Mouse (Mus musculus) embryonic facial prominence, embryonic 12.5 days (tissue): ENCODE data around the gene Dnajc1. TPM values are rescaled to one million over a fixed set of nuclear protein-coding genes. Genes with fewer than 3 reads are reported as not detected.

Experiments used
- ATAC-seq: fragments of 200-750 bp; cut with Nextera tagmentation; 2 replicates; pipeline ENCODE4 v1.8.0; 2017; ENCODE audit not compliant: insufficient number of reproducible peaks, insufficient read depth, low FRiP score, low TSS enrichment
- H3K27ac ChIP-seq: fragments of 300-500 bp; sonication (generic); 2 replicates; pipeline ENCODE4 v1.5.1; 2016; ENCODE audit warnings: mild to moderate bottlenecking
- H3K27me3 ChIP-seq: fragments of 300-500 bp; sonication (generic); 2 replicates; pipeline ENCODE4 v1.6.1; 2016; ENCODE audit warnings: mild to moderate bottlenecking, moderate library complexity
- H3K36me3 ChIP-seq: fragments of 300-500 bp; sonication (generic); 2 replicates; pipeline ENCODE4 v1.6.1; 2016; ENCODE audit warnings: mild to moderate bottlenecking
- H3K4me1 ChIP-seq: fragments of 300-500 bp; sonication (generic); 2 replicates; pipeline ENCODE4 v1.6.1; 2016
- H3K4me2 ChIP-seq: fragments of 300-500 bp; sonication (generic); replicated peaks from 2 replicates; pipeline ENCODE4 v1.6.1; 2016; ENCODE audit warnings: mild to moderate bottlenecking, moderate library complexity
- H3K4me3 ChIP-seq: fragments of 300-500 bp; sonication (generic); 2 replicates; pipeline ENCODE4 v1.5.1; 2016; ENCODE audit warnings: mild to moderate bottlenecking
- H3K9ac ChIP-seq: fragments of 300-500 bp; sonication (generic); 2 replicates; pipeline ENCODE4 v1.6.1; 2016; ENCODE audit warnings: mild to moderate bottlenecking, moderate library complexity
- H3K9me3 ChIP-seq: fragments of 300-500 bp; sonication (generic); 2 replicates; pipeline ENCODE4 v1.6.1; 2016; ENCODE audit warnings: mild to moderate bottlenecking, moderate library complexity
- WGBS: fragments of 180-500 bp; shearing (Covaris S2); methylation state at CpG from one replicate; pipeline ENCODE4 v1.1.7; 2016; 5-methylcytosine and 5-hydroxymethylcytosine counted together
- polyA plus RNA-seq: library from polyadenylated mRNA; unstranded; fragments of >200 nt; fragmentation: Nextera tagmentation; extraction: Ambion mirVana; gene quantifications from 2 replicates; pipeline ENCODE4 v1.2.1, GENCODE M21; 2016

Gene Dnajc1
- polyA plus RNA-seq, 1 experiment from 2014 or later = 39.1 TPM

DNA sequence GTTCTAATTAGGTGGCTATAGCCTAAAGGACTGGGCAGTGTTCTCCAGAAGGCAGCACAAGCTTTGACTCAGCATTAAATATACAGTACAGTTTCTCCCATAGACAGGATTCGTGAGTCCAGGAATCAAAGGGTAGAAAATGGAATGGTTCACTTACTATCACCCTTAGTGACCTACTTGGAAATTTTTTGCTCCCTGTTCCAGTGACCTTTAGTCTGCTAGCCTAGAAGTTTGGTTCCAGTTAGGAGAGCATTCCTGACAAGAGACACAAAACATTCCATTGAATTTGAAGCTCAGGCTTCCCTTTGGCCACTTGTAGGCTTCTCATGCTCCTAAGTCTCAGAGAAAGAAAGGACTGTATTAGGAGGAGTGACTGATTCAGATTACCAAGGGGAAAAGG lies 126.9 kb downstream of the Dnajc1 start:
- Histone ChIP-seq H3K9ac (no peak overlapping the region), H3K4me3 (no peak overlapping the region), H3K27me3 (no peaks in the 10 kb centered on the region), H3K36me3 (no peaks in the 10 kb centered on the region), H3K9me3 (no peaks in the 10 kb centered on the region), H3K4me1 (no peaks in the 10 kb centered on the region), H3K27ac (no peak overlapping the region), H3K4me2 (no peak overlapping the region)
- WGBS = 94% methylated on average over 1 of the region's 1 CpGs
- ATAC-seq = no peak

- Histone ChIP-seq H3K9me3 (no peaks in the 10 kb centered on the region), H3K4me2 (no peak overlapping the region), H3K4me3 (no peak overlapping the region), H3K27ac (no peak overlapping the region), H3K9ac (no peak overlapping the region), H3K4me1 (no peaks in the 10 kb centered on the region), H3K36me3 (no peaks in the 10 kb centered on the region), H3K27me3 (no peaks in the 10 kb centered on the region)
- no peak for ATAC-seq
- WGBS = 76% methylated on average over 3 of the region's 3 CpGs
These were observed 128.1 kb downstream of the Dnajc1 start for GRCm38 (mm10) chr2:18264579-18264978.

GRCm38 (mm10) chr2:18262298-18262697 lies 130.3 kb downstream of the Dnajc1 start:
- Histone ChIP-seq H3K4me2 (no peak overlapping the region), H3K9me3 (no peaks in the 10 kb centered on the region), H3K4me1 (no peaks in the 10 kb centered on the region), H3K27ac (no peak overlapping the region), H3K4me3 (no peak overlapping the region), H3K27me3 (no peaks in the 10 kb centered on the region), H3K36me3 (no peaks in the 10 kb centered on the region), H3K9ac (no peak overlapping the region)
- WGBS = 32% methylated on average over 1 of the region's 1 CpGs
- no peak for ATAC-seq

DNA sequence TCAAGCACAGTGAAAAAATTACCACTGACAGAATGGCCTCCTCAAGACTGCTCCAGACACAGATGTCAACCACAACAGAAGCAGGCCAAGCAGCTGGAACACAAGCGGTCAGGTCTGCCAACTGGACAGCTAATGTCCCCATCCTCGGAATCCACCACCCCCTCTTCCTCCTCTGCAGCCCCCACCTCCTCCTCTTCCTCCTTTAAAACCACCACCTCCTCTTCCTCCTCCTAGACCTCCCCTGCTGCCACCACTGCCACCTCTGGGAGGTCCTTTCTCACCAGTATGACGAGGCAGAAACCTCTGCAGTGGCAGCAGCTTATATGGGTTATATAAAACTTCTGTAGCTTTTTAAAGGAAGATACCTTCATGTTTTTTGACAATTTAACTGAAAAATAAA lies 143.4 kb downstream of the Dnajc1 start:
- WGBS = 88% methylated on average over 3 of the region's 3 CpGs
- Histone ChIP-seq H3K9me3 (no peaks in the 10 kb centered on the region), H3K4me3 (no peak overlapping the region)

DNA sequence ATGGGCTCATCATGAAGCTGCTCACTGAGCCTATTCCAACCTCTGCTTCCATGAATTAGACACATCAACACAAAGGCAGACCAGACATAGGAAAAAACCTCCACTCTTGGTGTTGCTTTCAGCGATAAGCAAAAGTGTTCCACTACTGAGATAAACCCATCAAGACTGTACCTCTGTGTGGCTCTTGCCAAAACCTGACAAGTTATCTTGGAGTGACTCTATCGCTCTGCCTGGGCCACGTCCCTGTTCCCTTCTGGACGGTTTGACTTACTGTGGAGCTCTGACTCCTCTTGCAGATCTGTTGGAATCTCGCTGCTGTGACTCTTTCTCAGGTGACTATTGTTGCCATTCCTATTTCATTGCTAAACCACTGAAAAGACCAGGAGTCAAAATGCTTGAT lies 157.1 kb downstream of the Dnajc1 start:
- no peak overlapping the region for H3K4me2 ChIP-seq
- 91% methylated on average over 5 of the region's 5 CpGs for WGBS
- no peaks in the 10 kb centered on the region for H3K27me3 ChIP-seq
- H3K9ac ChIP-seq = no peak overlapping the region
- H3K4me1 ChIP-seq = no peaks in the 10 kb centered on the region
- no peak overlapping the region for H3K27ac ChIP-seq
- no peak for ATAC-seq
- no peaks in the 10 kb centered on the region for H3K9me3 ChIP-seq
- H3K36me3 ChIP-seq = no peaks in the 10 kb centered on the region
- H3K4me3 ChIP-seq = no peak overlapping the region

More for the DNA sequence above, 143.4 kb downstream of the Dnajc1 start:
- H3K27me3 ChIP-seq = no peaks in the 10 kb centered on the region
- ATAC-seq = no peak
- peaks cover 13% of the 10 kb centered on the region for H3K36me3 ChIP-seq
- no peak overlapping the region for H3K4me2 ChIP-seq
- no peak overlapping the region for H3K27ac ChIP-seq
- no peaks in the 10 kb centered on the region for H3K4me1 ChIP-seq
- H3K9ac ChIP-seq = no peak overlapping the region

GRCm38 (mm10) chr2:18232883-18233567 lies 159.6 kb downstream of the Dnajc1 start:
- 15% methylated on average over 5 of the region's 5 CpGs for WGBS
- Histone ChIP-seq H3K4me1 (peaks cover 12% of the 10 kb centered on the region; the same call in 1 of the 2 replicates), H3K9ac (no peak overlapping the region), H3K27ac (no peak overlapping the region), H3K36me3 (no peaks in the 10 kb centered on the region), H3K27me3 (no peaks in the 10 kb centered on the region), H3K4me3 (no peak overlapping the region), H3K4me2 (no peak overlapping the region), H3K9me3 (no peaks in the 10 kb centered on the region)
- 0 out of 2 replicates have a peak, but pooled peaks have one; percentile 35 for ATAC-seq

DNA sequence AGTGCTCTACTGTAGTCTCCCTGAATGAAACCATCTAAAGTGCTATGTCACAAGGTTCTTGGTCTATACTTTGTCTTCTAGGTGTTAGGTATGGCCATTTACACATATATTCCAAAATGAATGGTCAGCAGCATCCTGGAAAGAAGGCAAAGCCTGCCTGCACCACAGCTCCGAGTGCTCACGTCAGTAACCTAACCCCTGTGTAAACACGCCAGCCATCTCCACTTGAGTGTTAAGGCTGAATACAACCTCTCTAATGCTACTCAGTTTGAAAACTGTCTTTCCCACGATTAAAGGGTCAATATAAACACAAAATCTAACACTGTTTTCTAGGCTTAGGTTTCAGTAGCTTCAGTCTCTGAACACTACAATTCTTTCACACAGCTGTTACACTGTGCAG lies 161.5 kb downstream of the Dnajc1 start:
- no peaks in the 10 kb centered on the region for H3K9me3 ChIP-seq
- 16% methylated on average over 4 of the region's 4 CpGs for WGBS
- peaks cover 12% of the 10 kb centered on the region; the same call in 1 of the 2 replicates for H3K4me1 ChIP-seq
- H3K27me3 ChIP-seq = no peaks in the 10 kb centered on the region
- no peak overlapping the region for H3K9ac ChIP-seq
- no peak overlapping the region for H3K4me3 ChIP-seq
- H3K27ac ChIP-seq = no peak overlapping the region
- no peak overlapping the region for H3K4me2 ChIP-seq
- H3K36me3 ChIP-seq = no peaks in the 10 kb centered on the region
- 0 out of 2 replicates have a peak, but pooled peaks have one; percentile 13 for ATAC-seq

DNA sequence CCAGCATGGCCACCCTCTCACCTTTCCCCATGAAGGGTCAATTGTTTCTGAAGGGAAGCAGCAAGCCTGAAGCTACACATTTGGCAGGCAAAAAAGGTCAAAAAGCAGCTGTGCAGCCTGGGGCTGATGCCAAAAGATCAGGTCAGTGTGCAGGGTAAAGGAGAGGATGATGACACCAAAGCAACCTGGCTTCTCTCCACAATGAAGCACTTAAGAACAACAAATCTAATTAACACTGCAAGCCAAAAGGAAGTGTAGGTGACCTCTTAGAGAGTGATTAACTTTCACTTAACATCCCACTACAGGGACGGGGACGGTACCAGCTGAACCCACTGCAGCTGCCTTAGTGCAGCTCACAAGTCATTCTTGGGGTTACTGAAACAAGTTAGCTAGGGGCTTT lies 163.4 kb downstream of the Dnajc1 start:
- Histone ChIP-seq H3K27me3 (no peaks in the 10 kb centered on the region), H3K27ac (no peak overlapping the region), H3K4me1 (peaks cover 12% of the 10 kb centered on the region; the same call in 1 of the 2 replicates), H3K36me3 (no peaks in the 10 kb centered on the region), H3K4me2 (no peak overlapping the region), H3K9ac (no peak overlapping the region), H3K9me3 (no peaks in the 10 kb centered on the region), H3K4me3 (no peak overlapping the region)
- 3% methylated on average over 2 of the region's 2 CpGs for WGBS
- no peak for ATAC-seq

GRCm38 (mm10) chr2:18228486-18229062 lies 164.1 kb downstream of the Dnajc1 start:
- Histone ChIP-seq H3K36me3 (no peaks in the 10 kb centered on the region), H3K27ac (no peak overlapping the region), H3K9ac (no peak overlapping the region), H3K4me3 (no peak overlapping the region), H3K9me3 (no peaks in the 10 kb centered on the region), H3K27me3 (no peaks in the 10 kb centered on the region), H3K4me1 (peaks cover 12% of the 10 kb centered on the region; the same call in 1 of the 2 replicates), H3K4me2 (no peak overlapping the region)
- no peak; the same call in 1 of the 2 replicates for ATAC-seq
- 15% methylated on average over 8 of the region's 8 CpGs for WGBS

GRCm38 (mm10) chr2:18219569-18219968 lies 173.1 kb downstream of the Dnajc1 start:
- ATAC-seq = no peak
- WGBS = 83% methylated on average over 13 of the region's 13 CpGs

DNA sequence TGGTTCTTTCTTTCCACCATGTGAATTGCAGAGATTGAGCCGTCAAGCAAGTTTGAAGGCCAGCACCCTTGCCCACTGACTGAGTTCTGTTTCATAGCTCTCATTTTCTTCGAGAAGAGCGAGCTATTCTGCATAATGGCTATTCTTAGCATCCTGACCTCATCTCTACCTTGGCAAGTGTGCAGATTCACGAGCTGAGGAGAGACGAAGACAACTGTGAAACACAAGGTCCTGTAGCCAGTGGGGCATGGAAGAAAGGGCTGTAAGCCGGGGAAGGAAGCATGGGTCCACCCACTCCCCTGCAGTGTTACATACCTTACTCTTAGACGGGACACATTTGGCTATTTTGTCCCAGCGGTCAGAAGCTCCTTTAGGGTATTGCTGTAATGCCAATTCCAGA lies 173.5 kb downstream of the Dnajc1 start:
- Histone ChIP-seq H3K27ac (no peak overlapping the region), H3K9me3 (no peaks in the 10 kb centered on the region), H3K9ac (no peak overlapping the region), H3K4me2 (no peak overlapping the region), H3K27me3 (no peaks in the 10 kb centered on the region), H3K36me3 (peaks cover 51% of the 10 kb centered on the region), H3K4me1 (no peaks in the 10 kb centered on the region), H3K4me3 (no peak overlapping the region)
- ATAC-seq = no peak
- WGBS = 85% methylated on average over 8 of the region's 8 CpGs

More at GRCm38 (mm10) chr2:18219569-18219968, 173.1 kb downstream of the Dnajc1 start:
- no peaks in the 10 kb centered on the region for H3K9me3 ChIP-seq
- H3K4me3 ChIP-seq = no peak overlapping the region
- no peaks in the 10 kb centered on the region for H3K27me3 ChIP-seq
- no peak overlapping the region for H3K9ac ChIP-seq
- H3K27ac ChIP-seq = no peak overlapping the region
- no peak overlapping the region for H3K4me2 ChIP-seq
- H3K36me3 ChIP-seq = peaks cover 46% of the 10 kb centered on the region
- H3K4me1 ChIP-seq = no peaks in the 10 kb centered on the region

DNA sequence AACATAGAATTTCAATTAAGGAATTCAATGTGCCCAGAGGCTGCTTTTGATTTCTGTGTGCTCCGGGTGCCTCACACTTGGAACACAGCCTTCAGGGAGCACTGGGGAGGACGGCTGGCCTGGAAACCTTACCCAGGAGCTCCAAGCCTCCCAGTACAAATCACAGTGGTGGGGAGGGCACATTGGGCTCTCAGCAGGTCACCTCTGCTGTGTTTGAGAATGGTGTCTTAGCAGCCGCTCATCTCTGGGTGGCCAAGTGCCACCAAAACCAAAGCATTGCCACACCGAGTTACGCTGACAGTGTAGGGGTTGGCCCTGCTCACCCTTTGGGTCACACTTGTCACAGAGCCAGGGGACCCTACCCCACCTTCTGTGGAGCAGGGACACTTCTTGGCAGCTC lies 174.1 kb downstream of the Dnajc1 start:
- H3K4me2 ChIP-seq = no peak overlapping the region
- peaks cover 57% of the 10 kb centered on the region for H3K36me3 ChIP-seq
- ATAC-seq = no peak
- no peaks in the 10 kb centered on the region for H3K4me1 ChIP-seq
- no peak overlapping the region for H3K9ac ChIP-seq
- H3K9me3 ChIP-seq = no peaks in the 10 kb centered on the region
- H3K4me3 ChIP-seq = no peak overlapping the region
- no peaks in the 10 kb centered on the region for H3K27me3 ChIP-seq
- H3K27ac ChIP-seq = no peak overlapping the region
- 67% methylated on average over 5 of the region's 5 CpGs for WGBS
